Mouse (Mus musculus): Measurements from ENCODE around the gene Krt72.
A peak's percentile ranks its signal among the peaks of the same experiment; 100 is the strongest.

The Krt72 gene

GRCm38 (mm10) chr15:101786360-101786759 is at the start of gene Krt72:
Krt72 (minus strand) TSS chr15:101786460.
- DNase-seq (ENCODE audit: low spot score in 2 of 2): no peak

GRCm38 (mm10) chr15:101834784-101835328 is 48.6 kb upstream of the Krt72 start:
- DNase-seq (ENCODE audit: low spot score in 2 of 2): no peak

GRCm38 (mm10) chr15:101833131-101833530 is 46.9 kb upstream of the Krt72 start:
- no peak for DNase-seq (ENCODE audit: low spot score in 2 of 2)

GRCm38 (mm10) chr15:101829441-101829840 is 43.2 kb upstream of the Krt72 start:
- no peak for DNase-seq (ENCODE audit: low spot score in 2 of 2)

GRCm38 (mm10) chr15:101821786-101822185 is 35.5 kb upstream of the Krt72 start:
- no peak for DNase-seq (ENCODE audit: low spot score in 2 of 2)

- DNase-seq (ENCODE audit: low spot score in 2 of 2): no peak
These were observed 31.6 kb upstream of the Krt72 start, which contains the start of gene Krt2 for GRCm38 (mm10) chr15:101817875-101818274. Krt2 (minus strand) TSS chr15:101818169.

- DNase-seq (ENCODE audit: low spot score in 2 of 2): peak in 1 of 2 experiments; percentile 23
These were observed 17.0 kb upstream of the Krt72 start for GRCm38 (mm10) chr15:101803052-101803822.

GRCm38 (mm10) chr15:101802296-101802835 is 16.1 kb upstream of the Krt72 start, which contains the start of gene Krt73:
Krt73 (minus strand) TSS chr15:101802346.
- DNase-seq (ENCODE audit: low spot score in 2 of 2): no peak

GRCm38 (mm10) chr15:101790867-101791266 is 4.6 kb upstream of the Krt72 start:
- DNase-seq (ENCODE audit: low spot score in 2 of 2): no peak

GRCm38 (mm10) chr15:101773420-101773819 is 12.8 kb downstream of the Krt72 start:
- no peak for DNase-seq (ENCODE audit: low spot score in 2 of 2)

- DNase-seq (ENCODE audit: low spot score in 2 of 2): peak; percentile 83 to 94
These were observed 13.6 kb downstream of the Krt72 start for GRCm38 (mm10) chr15:101772711-101773081.

GRCm38 (mm10) chr15:101772080-101772710 is 14.1 kb downstream of the Krt72 start:
- DNase-seq (ENCODE audit: low spot score in 2 of 2): peak in 1 of 2 experiments; percentile 14

GRCm38 (mm10) chr15:101770226-101770625 is 16.0 kb downstream of the Krt72 start:
- no peak for DNase-seq (ENCODE audit: low spot score in 2 of 2)

GRCm38 (mm10) chr15:101742711-101743110 is 43.5 kb downstream of the Krt72 start, which contains the start of gene Krt71:
Krt71 (minus strand) TSS chr15:101743109.
- DNase-seq (ENCODE audit: low spot score in 2 of 2): no peak

GRCm38 (mm10) chr15:101737786-101738185 is 48.5 kb downstream of the Krt72 start:
- no peak for DNase-seq (ENCODE audit: low spot score in 2 of 2)

GRCm38 (mm10) chr15:101730653-101731052 is 55.6 kb downstream of the Krt72 start:
- DNase-seq (ENCODE audit: low spot score in 2 of 2): no peak
